Mouse (Mus musculus): Measurements from ENCODE around the gene Rusc1.
"Not testable (repeated sequence)": the region's sequence is repeated elsewhere in the genome, so short reads cannot be mapped to it uniquely, and the experiment has no call there.

Gene Rusc1

GRCm38 (mm10) chr3:89092509-89093090, 511 bp downstream of the Rusc1 start:
- in situ Hi-C loops (cut with MboI; ENCODE audit: low sequenced_read_pairs) = no loop called here

DNA sequence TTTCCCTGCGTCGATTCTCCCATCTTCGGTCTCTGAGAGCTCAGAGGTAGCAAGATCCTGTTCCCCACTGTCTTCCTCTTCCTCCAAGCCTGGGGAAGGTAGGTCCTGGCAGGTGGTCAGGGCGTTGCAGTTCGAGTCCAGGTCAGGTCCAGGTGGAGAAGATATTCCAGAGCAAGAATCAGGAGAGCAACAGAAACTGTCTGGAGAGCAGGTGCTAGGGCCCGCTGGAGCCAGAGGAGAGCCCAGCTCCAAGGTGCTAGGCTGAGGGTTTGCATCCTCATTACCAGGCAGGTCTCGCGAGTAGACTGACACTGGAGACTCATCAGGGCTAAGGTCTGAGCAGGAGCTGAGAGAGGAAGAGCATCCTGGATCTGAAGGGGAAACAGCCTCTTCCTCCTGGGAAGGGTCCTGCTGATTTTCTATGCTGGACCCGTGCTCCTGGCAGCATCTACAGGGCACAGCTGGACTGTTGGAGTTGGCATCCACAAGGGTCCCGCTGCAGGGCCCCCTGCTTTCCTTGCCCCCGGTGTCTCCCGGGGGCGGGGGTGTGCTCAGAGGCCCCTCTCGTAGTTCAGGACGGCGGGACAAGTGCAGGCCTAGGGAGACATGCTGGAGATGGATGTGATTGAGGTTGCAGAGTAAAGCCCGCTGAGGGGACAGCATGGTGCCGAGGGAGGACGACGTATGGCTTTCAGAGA, 1.2 kb downstream of the Rusc1 start:
- in situ Hi-C loops (cut with MboI; ENCODE audit: low sequenced_read_pairs) = no loop called here

GRCm38 (mm10) chr3:89090694-89091655, 2.1 kb downstream of the Rusc1 start:
- in situ Hi-C loops (cut with MboI; ENCODE audit: low sequenced_read_pairs) = no loop called here

DNA sequence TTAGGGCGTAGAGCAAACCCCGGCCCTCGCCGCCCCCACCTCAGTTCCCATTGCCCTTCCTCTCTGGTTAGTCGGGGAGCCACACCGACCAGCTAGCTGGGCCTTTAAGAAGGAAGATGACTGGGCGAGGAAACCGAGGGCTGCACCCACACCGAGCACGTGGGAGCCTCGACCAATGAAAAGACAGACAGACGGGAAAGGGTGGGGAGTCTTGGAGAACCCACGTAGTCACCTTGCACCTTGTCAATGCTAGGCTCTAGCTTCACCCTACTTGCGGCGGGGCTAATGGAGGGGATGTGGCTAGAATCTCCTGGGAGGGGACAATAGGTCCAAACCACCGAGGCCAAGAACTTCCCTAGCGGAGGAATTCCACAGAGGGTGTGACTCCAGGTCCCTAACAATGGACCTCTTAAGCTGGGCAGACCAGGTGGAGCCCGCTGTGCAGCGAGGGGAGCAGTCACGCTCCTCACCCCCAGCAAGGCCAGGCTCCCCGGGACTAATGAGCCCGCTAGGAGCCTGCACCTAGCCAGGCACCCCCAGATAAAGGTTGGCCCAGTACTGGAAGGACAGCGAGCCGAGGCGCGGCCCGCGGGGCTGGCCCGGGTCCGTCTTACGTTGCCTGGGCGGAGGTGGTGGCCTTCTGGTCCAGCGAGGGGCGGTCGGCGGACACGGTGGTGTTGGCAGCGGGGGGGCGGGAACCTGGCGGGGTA, 3.1 kb downstream of the Rusc1 start:
- in situ Hi-C loops (cut with MboI; ENCODE audit: low sequenced_read_pairs) = no loop called here

DNA sequence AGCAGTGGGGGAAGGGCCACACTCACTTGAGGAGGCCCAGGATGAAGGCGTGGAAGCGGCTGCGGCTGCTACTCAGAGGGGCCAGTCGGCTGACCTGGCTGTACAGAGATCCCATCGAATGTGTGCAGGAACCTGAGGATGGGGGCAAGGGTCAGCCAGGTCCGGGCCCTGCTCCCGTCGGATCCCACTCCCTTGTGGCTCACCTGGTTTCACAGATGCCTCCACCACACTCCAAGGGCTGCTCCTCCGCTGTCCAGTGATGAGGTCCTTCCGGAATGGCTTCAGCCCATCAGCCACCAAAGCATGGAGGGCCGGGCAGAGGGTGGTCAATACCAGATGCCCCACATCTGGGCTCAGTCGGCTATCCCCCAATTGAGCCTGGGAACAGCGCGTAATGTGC, 4.1 kb downstream of the Rusc1 start:
- in situ Hi-C loops (cut with MboI; ENCODE audit: low sequenced_read_pairs) = no loop called here

GRCm38 (mm10) chr3:89087338-89088110, 5.6 kb downstream of the Rusc1 start:
- in situ Hi-C loops (cut with MboI; ENCODE audit: low sequenced_read_pairs) = no loop called here

DNA sequence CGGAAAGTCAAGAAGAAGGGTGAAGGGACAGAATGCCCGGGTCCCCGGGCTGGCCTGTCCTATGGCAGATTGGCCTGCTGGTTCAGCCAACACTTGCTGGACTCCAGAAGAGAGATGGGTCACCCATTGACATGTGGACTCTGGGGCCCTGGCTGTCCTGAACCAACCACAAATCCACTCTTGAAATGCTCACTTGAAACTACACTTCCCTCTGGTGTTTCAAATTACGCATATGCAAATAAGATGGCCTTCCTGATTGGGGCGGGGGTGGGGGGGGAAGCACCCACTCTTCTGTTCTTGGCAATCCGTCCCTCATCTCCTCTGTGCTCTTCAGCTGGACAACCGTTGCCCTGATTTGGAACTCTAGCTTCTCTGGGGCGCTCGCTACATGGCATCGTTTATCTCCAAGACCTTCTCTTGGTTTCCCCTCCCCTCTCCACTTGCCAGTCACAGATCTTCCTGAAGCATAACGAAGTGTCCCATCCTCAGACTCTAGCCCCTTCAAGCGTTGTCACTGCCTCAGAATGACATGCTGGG, 8.4 kb downstream of the Rusc1 start:
- in situ Hi-C loops (cut with MboI; ENCODE audit: low sequenced_read_pairs) = no loop called here

DNA sequence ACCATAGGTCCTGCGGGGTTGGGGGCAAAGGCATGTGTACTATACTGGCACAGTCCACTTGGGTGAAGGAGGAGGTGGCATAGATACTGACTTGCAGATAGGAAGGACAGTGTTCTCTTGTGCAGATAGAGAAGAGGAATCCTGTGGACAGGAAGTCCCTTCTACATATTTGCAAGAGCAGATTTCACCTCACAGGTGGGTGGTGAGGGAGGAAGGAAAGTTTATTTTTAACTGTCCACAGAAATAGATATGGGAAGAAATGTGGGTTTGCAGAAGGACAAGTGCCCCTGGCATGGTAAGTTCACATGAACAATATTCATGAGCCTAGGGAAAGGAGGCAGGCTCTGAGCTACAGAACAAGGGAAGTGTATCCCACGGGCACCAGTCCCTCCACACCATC, 9.0 kb downstream of the Rusc1 start:
- in situ Hi-C loops (cut with MboI; ENCODE audit: low sequenced_read_pairs) = no loop called here

DNA sequence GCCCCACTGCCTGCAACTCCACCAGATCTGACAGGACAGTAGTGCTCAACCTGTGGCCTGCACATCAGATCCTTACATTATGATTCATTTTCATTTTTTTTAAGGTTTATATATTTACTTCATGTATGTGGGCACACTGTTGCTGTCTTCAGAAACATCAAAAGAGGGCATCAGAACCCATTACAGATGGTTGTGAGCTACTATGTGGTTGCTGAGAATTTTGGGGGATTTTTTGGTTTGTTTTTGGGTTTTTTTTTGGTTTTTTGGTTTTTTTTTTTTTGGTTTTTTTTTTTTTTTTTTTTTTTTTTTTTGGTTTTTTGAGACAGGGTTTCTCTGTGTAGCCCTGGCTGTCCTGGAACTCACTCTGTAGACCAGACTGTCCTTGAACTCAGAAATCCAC, 10.8 kb downstream of the Rusc1 start:
- in situ Hi-C loops (cut with MboI; ENCODE audit: low sequenced_read_pairs) = not testable (repeated sequence)

DNA sequence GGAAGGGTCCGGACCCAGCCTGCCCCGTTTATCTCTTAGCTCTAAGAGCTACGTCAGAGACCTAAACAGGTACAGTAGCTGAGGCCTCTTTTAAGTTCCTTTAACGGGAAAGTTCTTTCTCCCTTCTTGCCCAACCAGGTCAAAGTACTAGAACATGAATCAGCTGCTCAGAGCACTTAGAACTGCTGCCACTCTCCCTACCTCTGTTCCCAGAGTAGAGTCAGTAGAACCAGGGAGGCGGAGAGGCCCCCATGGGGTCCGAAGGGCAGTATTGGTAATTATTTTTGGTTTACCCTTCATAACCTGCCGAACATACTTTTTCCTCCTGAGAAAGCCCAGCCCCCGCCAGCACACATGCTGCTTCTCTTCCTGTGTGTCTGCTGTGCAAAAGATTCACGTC, 15.7 kb downstream of the Rusc1 start:
- in situ Hi-C loops (cut with MboI; ENCODE audit: low sequenced_read_pairs) = no loop called here

DNA sequence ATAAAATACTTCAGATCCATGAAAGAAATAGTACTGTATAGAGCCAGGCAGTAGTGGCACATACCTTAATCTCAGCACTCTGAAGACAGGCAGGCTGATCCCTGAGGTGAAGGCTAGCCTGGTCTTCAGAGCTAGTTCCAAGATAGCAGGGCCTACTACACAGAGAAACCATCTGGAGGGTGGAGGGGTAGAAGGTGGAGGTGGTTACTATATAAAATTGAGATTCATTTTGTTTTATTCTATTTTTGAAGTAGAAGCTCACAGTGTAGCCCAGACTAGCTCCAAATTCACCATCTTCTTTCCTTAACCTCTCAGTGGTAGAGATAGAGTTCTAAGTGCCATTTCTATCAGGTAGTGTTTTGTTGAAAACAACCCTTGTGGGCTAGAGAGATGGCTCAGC, 25.8 kb downstream of the Rusc1 start:
- in situ Hi-C loops (cut with MboI; ENCODE audit: low sequenced_read_pairs) = loop anchor here (25.0 kb wide), 1 partner anchor 970 kb away; no protein-coding TSS in a partner anchor

DNA sequence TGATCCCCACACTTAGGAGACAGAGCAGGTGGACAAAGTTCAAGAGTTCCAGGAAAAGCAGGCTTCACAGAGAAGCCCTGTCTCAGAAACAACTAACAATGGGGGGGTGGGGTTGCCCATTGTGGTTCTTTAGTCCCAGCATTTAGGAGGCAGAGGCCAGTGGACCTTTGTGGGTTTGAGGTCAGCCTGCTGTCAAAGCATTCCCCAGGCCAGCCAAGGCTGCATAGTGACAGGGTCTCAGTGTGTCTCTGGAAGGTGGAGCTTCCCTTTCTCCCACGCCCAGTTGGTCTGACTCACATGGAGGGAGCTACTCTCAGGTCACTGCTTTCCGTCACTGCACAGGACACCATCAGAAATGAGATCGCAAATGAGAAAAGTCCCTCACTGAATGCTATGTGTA, 31.4 kb downstream of the Rusc1 start:
- in situ Hi-C loops (cut with MboI; ENCODE audit: low sequenced_read_pairs) = loop anchor here (25.0 kb wide), 1 partner anchor 976 kb away; no protein-coding TSS in a partner anchor

DNA sequence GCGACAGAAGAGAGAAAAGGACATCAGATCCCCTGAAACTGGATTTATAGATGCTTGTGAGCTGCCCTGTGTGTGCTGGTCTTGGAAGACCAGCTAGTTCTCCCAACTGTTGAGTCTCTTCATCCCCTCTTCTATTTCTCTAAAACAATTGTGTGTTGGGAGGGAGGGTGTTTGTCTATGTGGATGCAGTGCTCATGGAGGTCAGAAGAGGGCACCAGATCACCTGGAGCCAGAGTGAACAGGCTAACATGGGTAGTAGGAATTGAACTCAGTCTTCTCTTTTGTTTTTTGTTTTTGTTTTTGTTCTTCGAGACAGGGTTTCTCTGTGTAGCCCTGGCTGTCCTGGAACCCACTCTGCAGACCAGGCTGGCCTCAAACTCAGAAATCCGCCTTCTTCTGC, 34.3 kb downstream of the Rusc1 start:
- in situ Hi-C loops (cut with MboI; ENCODE audit: low sequenced_read_pairs) = loop anchor here (25.0 kb wide), 1 partner anchor 979 kb away; no protein-coding TSS in a partner anchor

- in situ Hi-C loops (cut with MboI; ENCODE audit: low sequenced_read_pairs) = loop anchor here (25.0 kb wide), 1 partner anchor 979 kb away; no protein-coding TSS in a partner anchor
Observed at GRCm38 (mm10) chr3:89058361-89058760, 34.8 kb downstream of the Rusc1 start.

GRCm38 (mm10) chr3:89043359-89043758, 49.8 kb downstream of the Rusc1 start:
- in situ Hi-C loops (cut with MboI; ENCODE audit: low sequenced_read_pairs) = no loop called here

Measured in CH12F3 (cell line).